12 mouse cellular contexts compared by ENCODE assay signal in genomic region chr11:76059971-76060370, GRCm38 (mm10). TPM values are rescaled to one million over a fixed set of nuclear protein-coding genes. Genes with fewer than 3 reads are reported as not detected.
A peak's percentile ranks its signal among the peaks of the same experiment; 100 is the strongest.
DNase-seq lines count a peak whose midpoint lies in the region; ATAC-seq lines count a peak whose summit lies in the region.
"Had no signal": no experiment of that assay in that cellular context is flagged by ENCODE, and none has a peak within 500 bp of the region (broad histone marks: within the 10 kb centered on the region; RNA-seq: fewer than 3 reads in every experiment).

No protein-coding gene starts in this region.

- H3K4me3 ChIP-seq in lung, embryonic 15.5 days = no peak overlapping the region
- no peak overlapping the region for H3K4me3 ChIP-seq in forebrain, embryonic 10.5 days
- H3K4me3 ChIP-seq: forebrain, embryonic 15.5 days had no signal

- 18% methylated on average over 7 of the region's 7 CpGs for WGBS in lung, embryonic 15.5 days
- 76% methylated on average over 7 of the region's 7 CpGs for WGBS in forebrain, embryonic 10.5 days

- H3K4me1 ChIP-seq in lung, embryonic 15.5 days = peaks cover 17% of the 10 kb centered on the region
- peaks cover 9% of the 10 kb centered on the region; the same call in 1 of the 2 replicates for H3K4me1 ChIP-seq in forebrain, embryonic 10.5 days
- H3K4me1 ChIP-seq: forebrain, embryonic 15.5 days had no signal

- DNase-seq in 3134 (ENCODE audit: extremely low read depth, insufficient read length, low spot score) = peak; percentile 31
- DNase-seq in Muller cell, postnatal 12 days (ENCODE audit: inconsistent ontology term) = peak; percentile 88
- peak; percentile 72 to 73 for DNase-seq in kidney, adult 8-10 months
- no peak for DNase-seq in left cerebral cortex, postnatal 10 days (ENCODE audit: extremely low spot score in 1 of 2, low spot score in 2 of 2)
- DNase-seq in forebrain, embryonic 10.5 days (ENCODE audit: extremely low spot score, low spot score) = no peak
- DNase-seq: liver; thymus, adult 2 months had no signal

- H3K36me3 ChIP-seq in lung, embryonic 15.5 days = 0 out of 2 replicates have a peak, but pooled peaks cover 5% of the 10 kb centered on the region
- peaks cover 16% of the 10 kb centered on the region for H3K36me3 ChIP-seq in forebrain, embryonic 10.5 days (replicated peaks)

- H3K9me3 ChIP-seq in lung, embryonic 15.5 days = no peaks in the 10 kb centered on the region
- H3K9me3 ChIP-seq in forebrain, embryonic 10.5 days = no peaks in the 10 kb centered on the region
- H3K9me3 ChIP-seq: forebrain, embryonic 15.5 days had no signal

- no peaks in the 10 kb centered on the region for H3K27me3 ChIP-seq in lung, embryonic 15.5 days
- no peaks in the 10 kb centered on the region for H3K27me3 ChIP-seq in forebrain, embryonic 10.5 days (ENCODE audit: poor library complexity, severe bottlenecking)
- H3K27me3 ChIP-seq: forebrain, embryonic 15.5 days had no signal

- no peak for ATAC-seq in lung, embryonic 15.5 days (ENCODE audit: borderline replicate concordance, extremely low read depth, low FRiP score, low TSS enrichment)
- ATAC-seq in activated CD4-positive, CD25-positive, alpha-beta regulatory T cell, adult 4 months = no peak
- ATAC-seq: forebrain, embryonic 15.5 days; hindbrain, embryonic 16.5 days; midbrain, embryonic 16.5 days had no signal

- no peak overlapping the region for H3K4me2 ChIP-seq in lung, embryonic 15.5 days
- H3K4me2 ChIP-seq: forebrain, embryonic 15.5 days had no signal

- peak overlapping the region; percentile 65 for H3K27ac ChIP-seq in lung, embryonic 15.5 days
- H3K27ac ChIP-seq in forebrain, embryonic 10.5 days = no peak overlapping the region
- H3K27ac ChIP-seq: forebrain, embryonic 15.5 days had no signal

- intact Hi-C loops in left cerebral cortex, postnatal 10 days (cut with DNase I) = no loop called here

- no peak overlapping the region for H3K9ac ChIP-seq in lung, embryonic 15.5 days
- H3K9ac ChIP-seq: forebrain, embryonic 15.5 days had no signal

RNA-seq across cellular contexts. Expression of gene Rflnb, which starts 32.4 kb away (rescaled TPM):
- 49.1 and 49.6 TPM in 2 replicates for polyA plus RNA-seq in lung, embryonic 15.5 days (2015; fragmentation: Nextera tagmentation; extraction: Ambion mirVana)
- polyA plus RNA-seq in activated CD4-positive, CD25-positive, alpha-beta regulatory T cell, adult 4 months (2017; shearing (Covaris generic)) = 10 to 100 TPM; 13.7 to 15.9 TPM
- total RNA-seq in left cerebral cortex, postnatal 10 days (2021) = 10 to 100 TPM; 27.3 to 29.6 TPM
- 15.4 and 16.8 TPM in 2 replicates for polyA plus RNA-seq in forebrain, embryonic 10.5 days (2016; fragmentation: Nextera tagmentation; extraction: Ambion mirVana)

Comparison
In these comparisons a context has a peak if more than half of its experiments do, and no peak if none do; other contexts are left out.
1. DNase-seq: peak in 3134 (single experiment), Muller cell, postnatal 12 days (single experiment) and kidney, adult 8-10 months (2 of 2); none in left cerebral cortex, postnatal 10 days (0 of 2) and forebrain, embryonic 10.5 days (single experiment).